Mouse (Mus musculus) CD4-positive, CD25-positive, alpha-beta regulatory T cell, adult 2 months (primary cell): ENCODE data around the gene C2cd5.

Experiments
- DNase-seq: peaks from one replicate; pipeline ENCODE4 v3.0.0-alpha.2; 2012; ENCODE audit warnings: low read depth, low spot score

C2cd5 gene

DNA sequence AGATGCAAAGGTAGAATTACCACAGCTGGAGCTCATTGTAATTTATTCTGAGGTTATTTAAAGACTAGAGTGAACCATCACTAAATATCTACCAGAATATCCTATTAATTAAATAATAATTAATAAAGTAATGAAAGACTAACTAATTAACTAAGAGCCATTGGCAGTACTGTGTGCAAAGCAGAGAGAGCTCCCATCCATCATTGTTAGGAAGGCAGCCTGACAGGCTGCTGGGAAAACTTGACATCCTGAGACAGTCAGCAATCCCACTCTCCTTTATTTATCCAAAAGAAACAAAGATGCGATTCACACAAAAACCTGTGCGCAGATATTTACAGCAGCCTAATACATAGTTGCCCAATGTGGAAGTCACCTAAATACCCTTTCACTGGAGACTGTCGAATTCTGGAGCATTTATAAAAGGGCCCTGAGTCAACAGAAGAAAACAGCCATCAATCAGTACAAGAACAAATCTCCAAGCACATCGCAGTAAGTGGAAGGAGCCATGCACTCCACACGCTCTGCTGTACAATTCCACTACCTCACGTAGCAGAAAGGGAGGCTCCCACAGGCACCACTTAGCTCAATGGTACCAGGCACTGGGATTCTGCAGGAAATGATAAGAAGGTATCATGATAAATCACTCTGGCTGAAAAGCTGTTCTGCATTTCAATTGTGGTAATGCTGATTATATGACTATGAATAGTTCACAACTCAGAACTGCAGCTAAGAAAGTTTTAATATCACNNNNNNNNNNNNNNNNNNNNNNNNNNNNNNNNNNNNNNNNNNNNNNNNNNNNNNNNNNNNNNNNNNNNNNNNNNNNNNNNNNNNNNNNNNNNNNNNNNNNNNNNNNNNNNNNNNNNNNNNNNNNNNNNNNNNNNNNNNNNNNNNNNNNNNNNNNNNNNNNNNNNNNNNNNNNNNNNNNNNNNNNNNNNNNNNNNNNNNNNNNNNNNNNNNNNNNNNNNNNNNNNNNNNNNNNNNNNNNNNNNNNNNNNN, 120.0 kb downstream of the C2cd5 start:
- DNase-seq: no peak

DNA sequence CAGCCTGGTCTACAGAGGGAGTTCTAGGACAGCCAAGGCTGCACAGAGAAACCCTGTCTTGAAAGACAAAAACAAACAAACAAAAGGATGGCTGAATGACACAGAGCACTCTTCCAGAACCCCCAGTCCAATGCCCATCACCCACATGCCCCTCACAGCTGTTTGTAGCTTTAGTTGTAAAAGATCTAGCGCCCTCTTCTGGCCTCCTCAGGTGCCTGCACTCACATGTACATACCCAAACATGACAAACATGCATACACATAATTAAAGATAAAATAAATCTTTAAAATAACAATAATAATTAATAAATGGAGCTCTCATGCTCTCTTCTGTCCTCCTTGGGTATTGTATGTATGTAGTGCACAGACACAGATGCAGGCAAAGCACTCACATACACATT, 122.7 kb downstream of the C2cd5 start:
- DNase-seq: no peak

DNA sequence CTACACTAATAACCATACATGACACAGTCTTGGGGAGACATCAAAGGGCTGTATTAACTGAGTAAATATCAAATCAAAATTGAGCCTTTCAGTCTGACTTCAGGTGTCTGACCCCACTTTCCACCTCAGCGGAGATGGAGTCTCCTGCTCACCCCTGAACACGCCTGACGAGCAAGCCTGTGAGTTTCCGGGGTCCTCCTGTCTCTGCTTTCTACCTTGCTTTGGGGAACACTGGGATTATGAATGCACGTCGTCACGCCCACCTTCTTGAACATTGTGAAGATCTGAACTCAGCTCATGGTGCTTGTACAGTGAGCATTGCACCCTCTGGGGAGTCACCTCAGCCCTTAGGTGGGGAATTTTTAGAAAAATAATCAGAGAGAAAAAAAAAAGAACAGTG, 126.7 kb downstream of the C2cd5 start:
- no peak for DNase-seq

DNA sequence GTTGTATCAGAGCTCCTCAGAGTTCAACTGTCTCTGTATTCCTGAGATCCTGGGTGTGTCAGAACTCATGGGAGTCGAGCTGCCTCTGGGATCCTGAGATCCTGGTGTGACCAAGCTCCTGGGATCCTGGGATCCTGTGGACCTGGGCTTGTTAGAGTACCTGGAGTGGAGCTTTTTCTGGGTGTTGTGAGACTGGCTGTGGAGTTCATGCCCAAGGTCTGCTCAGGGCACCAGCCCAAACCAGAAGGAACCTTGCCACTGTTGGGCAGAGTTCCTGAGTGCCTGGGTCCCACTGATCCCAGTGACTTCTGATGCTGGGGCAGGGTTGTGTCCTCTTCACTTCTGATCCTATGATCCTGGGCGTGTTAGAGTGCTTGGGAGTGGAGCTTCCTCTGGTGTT, 127.7 kb downstream of the C2cd5 start:
- DNase-seq: no peak

DNA sequence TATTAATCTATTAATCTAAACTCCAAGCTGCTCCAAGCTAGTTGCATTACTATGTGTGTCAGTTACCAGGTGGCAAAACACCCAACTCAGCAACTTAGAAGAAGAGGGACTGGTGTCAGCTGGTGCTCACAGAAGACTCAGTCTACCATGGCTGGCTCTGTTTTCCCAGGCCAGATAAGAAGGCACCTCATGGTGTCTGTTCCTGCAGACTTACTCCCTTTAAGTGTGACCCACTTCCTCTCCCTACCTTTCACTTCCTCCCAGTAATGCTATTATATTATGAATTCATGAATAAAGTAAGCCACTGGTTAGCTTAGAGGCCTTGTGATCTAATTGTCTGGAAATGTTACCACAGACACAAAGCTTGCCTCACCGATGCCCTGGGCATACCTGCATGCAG, 132.5 kb downstream of the C2cd5 start:
- DNase-seq: no peak

DNA sequence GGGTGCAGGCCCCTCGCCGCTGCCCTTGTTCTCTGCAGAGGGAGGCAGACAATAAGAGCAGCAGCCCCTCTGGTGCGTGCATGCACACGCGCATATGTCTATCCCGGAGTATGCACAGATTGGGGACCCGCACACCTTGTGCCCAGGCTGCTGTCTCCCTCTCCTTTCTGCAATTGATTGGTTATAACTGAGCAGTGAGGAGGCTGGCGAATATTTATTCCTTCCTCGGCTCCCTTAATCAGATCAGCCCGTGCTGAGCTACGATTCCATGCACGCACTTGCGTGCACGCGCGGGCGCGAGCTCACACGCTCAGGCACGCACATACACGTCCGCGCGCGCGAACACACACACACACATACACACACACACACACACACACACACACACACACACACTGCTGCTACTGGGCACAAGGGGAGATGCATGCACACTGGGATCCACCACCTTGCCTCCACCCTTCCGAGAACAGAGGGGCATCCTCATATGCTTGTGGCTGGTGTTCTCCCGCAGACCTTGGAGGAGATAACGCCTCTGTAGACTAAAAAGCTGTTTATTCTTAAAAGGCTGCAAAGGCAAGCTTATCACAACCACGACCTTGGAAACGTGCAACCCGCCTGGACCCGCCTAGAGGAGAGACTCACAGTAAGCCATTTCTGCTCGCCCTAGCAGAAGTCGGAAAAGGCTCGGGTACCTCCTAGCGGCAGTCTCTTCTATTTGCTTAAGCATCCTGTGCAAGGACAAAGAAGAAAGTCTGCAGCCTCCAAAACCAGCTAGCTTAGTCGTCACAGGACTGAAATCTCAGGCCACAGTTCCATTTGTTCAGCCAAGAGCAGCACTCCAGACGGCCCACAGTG, 135.2 kb downstream of the C2cd5 start:
- DNase-seq: peak; percentile 91

DNA sequence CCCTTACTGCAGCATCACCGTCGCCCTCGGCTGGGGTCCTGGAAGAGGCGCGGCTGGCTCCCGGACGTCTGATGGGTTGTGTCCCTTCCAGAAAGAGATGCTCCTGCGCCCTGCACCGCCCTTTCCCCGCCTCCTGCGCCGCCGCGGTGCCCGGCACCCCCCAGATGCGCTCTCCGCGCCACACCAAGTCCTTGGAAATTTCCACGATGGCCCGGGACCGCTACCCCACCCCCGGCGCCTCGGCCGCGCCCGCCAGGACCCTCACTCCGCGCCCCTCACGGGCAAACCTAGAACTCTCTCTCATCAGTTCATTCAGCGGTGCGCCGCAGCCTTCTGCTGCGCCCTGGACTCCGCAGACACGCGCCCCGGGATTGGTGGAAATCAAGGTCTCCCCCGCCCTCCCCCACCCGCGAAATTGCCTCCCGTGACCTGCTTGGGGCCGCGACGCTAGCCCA, 135.8 kb downstream of the C2cd5 start, which contains the start of gene St8sia1:
Gene St8sia1, minus strand, starts transcription at position 377 of the 455 bp plus-strand sequence.
- DNase-seq: peak; percentile 63

DNA sequence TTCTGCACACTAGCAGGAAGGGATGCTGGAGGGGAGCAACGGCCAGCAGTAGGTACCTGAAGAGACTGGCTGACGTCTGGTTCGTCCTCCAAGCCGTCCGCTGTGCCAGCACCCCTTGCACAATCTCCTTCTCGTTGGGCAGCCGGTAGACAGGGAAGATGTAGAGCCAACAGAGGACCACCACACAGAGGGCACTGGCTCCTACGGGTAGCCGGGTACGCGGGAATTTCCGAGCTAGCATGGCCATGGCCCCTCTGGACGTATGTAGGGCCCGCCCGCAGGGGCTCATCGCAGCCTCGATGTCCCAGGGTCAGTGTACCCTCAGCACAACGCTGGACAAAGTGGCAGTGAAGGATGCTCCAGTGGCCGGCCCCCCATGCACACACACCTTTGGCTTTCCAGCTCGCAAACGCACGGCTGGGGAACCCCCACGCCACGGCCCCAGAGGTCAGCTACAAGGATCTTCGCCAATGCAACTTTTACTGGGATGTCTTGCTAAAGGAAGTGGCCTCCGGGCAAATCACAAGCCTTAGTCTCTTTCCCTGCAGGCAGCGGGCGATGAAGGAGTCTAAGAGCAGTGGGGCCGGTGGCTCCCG, 136.4 kb downstream of the C2cd5 start:
- no peak for DNase-seq

DNA sequence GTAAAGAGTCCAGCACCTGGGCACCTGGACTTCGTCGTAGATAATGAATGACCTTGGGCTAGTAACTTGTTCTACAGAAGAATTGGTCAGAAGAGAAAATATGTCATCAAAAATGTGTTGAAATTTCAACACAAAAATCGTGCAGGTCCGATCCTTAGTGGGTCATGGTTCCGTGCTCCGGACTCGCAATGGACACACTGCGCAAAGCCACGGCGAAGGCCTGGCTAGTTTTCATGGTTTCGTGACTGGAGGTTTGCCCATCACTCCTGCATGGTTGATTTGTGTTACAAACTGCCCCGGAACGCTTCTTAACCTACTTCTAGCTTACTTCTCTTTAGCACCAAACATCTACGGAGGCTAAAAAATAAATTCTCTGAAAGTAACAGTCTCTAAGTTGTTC, 137.1 kb downstream of the C2cd5 start:
- DNase-seq: no peak

DNA sequence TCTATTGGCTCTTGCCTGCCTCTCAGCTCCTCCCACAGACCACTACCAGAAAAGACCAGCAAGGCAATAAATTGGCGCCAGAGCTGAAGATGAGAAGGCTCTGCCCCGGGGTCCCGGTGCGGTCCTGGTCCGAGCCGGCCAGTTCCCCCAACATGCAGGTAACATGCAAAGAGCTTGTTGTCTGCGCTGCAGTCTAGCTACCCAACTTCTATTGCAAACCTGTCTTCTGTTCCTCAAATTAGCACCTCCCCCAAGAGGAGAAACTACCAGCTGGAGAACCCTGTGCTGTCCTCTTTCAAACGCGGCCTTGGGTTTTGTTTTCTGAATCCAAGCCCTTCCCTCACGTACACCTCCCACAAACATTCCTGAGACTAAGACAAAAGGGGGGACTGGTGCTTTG, 137.5 kb downstream of the C2cd5 start:
- no peak for DNase-seq

DNA sequence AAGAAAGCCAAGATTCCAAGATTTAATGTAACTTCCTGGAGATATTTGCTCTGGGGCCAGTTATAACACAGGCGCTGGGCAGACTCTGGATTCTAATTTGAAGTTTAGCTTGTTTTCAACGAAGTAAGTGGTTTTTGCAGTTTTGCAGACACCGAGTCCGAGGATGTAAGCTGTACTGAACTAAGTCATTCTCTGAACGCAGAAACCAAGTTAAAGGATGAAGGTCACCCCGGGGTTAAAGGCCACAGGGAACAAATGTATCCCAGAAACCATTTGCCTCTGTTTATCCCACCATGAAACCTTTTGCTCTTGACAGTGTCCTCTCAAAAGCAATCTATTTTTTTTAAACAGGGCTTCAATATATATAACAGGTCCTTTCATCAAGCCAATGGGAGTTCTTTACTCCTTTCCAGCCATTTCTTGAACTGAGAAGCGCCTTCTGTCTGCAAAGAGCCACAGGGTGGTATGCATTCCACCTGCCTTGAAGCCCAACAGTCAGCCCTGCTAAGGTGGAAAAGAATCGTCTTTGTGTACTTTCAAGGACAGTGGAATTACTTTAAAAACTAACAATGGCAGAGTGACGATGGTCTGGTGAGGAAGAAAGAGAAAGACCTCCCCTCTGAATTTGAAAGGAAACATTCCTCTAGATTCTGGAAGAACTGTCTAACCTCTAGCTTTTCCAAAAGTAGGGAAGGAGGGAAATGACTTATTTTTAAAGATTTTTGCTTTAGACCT, 138.1 kb downstream of the C2cd5 start:
- DNase-seq: no peak
